Mouse (Mus musculus): ENCODE results near the gene Mier2. TPM values are rescaled to one million over a fixed set of nuclear protein-coding genes. Genes with fewer than 3 reads are reported as not detected.

Gene Mier2
- polyA plus RNA-seq, 1 experiment from 2014 or later = 68.6 TPM

Small RNAs within 50 kb of the gene (microRNA-seq; reads per million reads assigned to microRNA genes)
- not detected for gene Mir6909

Other genes starting within 250 kb of the Mier2 start
- gene Vmn2r82, start 198.7 kb downstream of the Mier2 start, polyA plus RNA-seq (2015; fragmentation: Nextera tagmentation; extraction: Ambion mirVana) = not detected in 2 replicates
- gene Vmn2r83, start 86.5 kb downstream of the Mier2 start, polyA plus RNA-seq (2015; fragmentation: Nextera tagmentation; extraction: Ambion mirVana) = 0.08 TPM in 1 of 2 replicates, not detected in the other
- 23.7 and 26.2 TPM in 2 replicates for gene Plpp2, start 21.4 kb downstream of the Mier2 start, polyA plus RNA-seq (2015; fragmentation: Nextera tagmentation; extraction: Ambion mirVana)
- 0.37 TPM in 1 of 2 replicates, not detected in the other for gene Theg, start 32.1 kb upstream of the Mier2 start, polyA plus RNA-seq (2015; fragmentation: Nextera tagmentation; extraction: Ambion mirVana)
- 0.40 and 0.55 TPM in 2 replicates for gene C2cd4c, start 58.8 kb upstream of the Mier2 start, polyA plus RNA-seq (2015; fragmentation: Nextera tagmentation; extraction: Ambion mirVana)
- gene Shc2, start 82.7 kb upstream of the Mier2 start, polyA plus RNA-seq (2015; fragmentation: Nextera tagmentation; extraction: Ambion mirVana) = 24.7 and 28.9 TPM in 2 replicates
- 0.14 and 0.17 TPM in 2 replicates for gene Odf3l2, start 90.5 kb upstream of the Mier2 start, polyA plus RNA-seq (2015; fragmentation: Nextera tagmentation; extraction: Ambion mirVana)
- gene Madcam1, start 109.4 kb upstream of the Mier2 start, polyA plus RNA-seq (2015; fragmentation: Nextera tagmentation; extraction: Ambion mirVana) = 1.0 and 4.1 TPM in 2 replicates
- 109 and 115 TPM in 2 replicates for gene Tpgs1, start 114.2 kb upstream of the Mier2 start, polyA plus RNA-seq (2015; fragmentation: Nextera tagmentation; extraction: Ambion mirVana)
- 83.0 and 83.4 TPM in 2 replicates for gene Cdc34, start 127.0 kb upstream of the Mier2 start, polyA plus RNA-seq (2015; fragmentation: Nextera tagmentation; extraction: Ambion mirVana)
- 1.1 TPM in 2 replicates for gene Gzmm, start 133.8 kb upstream of the Mier2 start, polyA plus RNA-seq (2015; fragmentation: Nextera tagmentation; extraction: Ambion mirVana)
- 958 and 1,001 TPM in 2 replicates for gene Bsg, start 149.3 kb upstream of the Mier2 start, polyA plus RNA-seq (2015; fragmentation: Nextera tagmentation; extraction: Ambion mirVana)
- 2.0 and 3.0 TPM in 2 replicates for gene Hcn2, start 161.4 kb upstream of the Mier2 start, polyA plus RNA-seq (2015; fragmentation: Nextera tagmentation; extraction: Ambion mirVana)
- gene Polrmt, start 191.4 kb upstream of the Mier2 start, polyA plus RNA-seq (2015; fragmentation: Nextera tagmentation; extraction: Ambion mirVana) = 43.4 TPM in 2 replicates
- 2.7 and 3.4 TPM in 2 replicates for gene Fgf22, start 199.9 kb upstream of the Mier2 start, polyA plus RNA-seq (2015; fragmentation: Nextera tagmentation; extraction: Ambion mirVana)
- 108 and 110 TPM in 2 replicates for gene Rnf126, start 211.8 kb upstream of the Mier2 start, polyA plus RNA-seq (2015; fragmentation: Nextera tagmentation; extraction: Ambion mirVana)
- gene Fstl3, start 222.1 kb upstream of the Mier2 start, polyA plus RNA-seq (2015; fragmentation: Nextera tagmentation; extraction: Ambion mirVana) = 2.6 and 4.5 TPM in 2 replicates
- 0.14 and 10.2 TPM in 2 replicates for gene Prss57, start 235.8 kb upstream of the Mier2 start, polyA plus RNA-seq (2015; fragmentation: Nextera tagmentation; extraction: Ambion mirVana)
- gene Palm, start 238.4 kb upstream of the Mier2 start, polyA plus RNA-seq (2015; fragmentation: Nextera tagmentation; extraction: Ambion mirVana) = 227 and 256 TPM in 2 replicates